Mouse (Mus musculus): ENCODE measurements around the gene Lmnb2.
A peak's percentile ranks its signal among the peaks of the same experiment; 100 is the strongest.

Lmnb2 gene

GRCm38 (mm10) chr10:80944231-80944630, 26.2 kb upstream of the Lmnb2 start:
- DNase-seq = no peak

GRCm38 (mm10) chr10:80943701-80944100, 25.7 kb upstream of the Lmnb2 start:
- peak in 1 of 2 experiments; percentile 38 for DNase-seq

GRCm38 (mm10) chr10:80942919-80943318, 24.9 kb upstream of the Lmnb2 start:
- peak in 1 of 2 experiments; percentile 51 for DNase-seq

- DNase-seq = no peak
Measured at GRCm38 (mm10) chr10:80940988-80941347, 22.9 kb upstream of the Lmnb2 start.

GRCm38 (mm10) chr10:80940320-80940987, 22.4 kb upstream of the Lmnb2 start:
- DNase-seq = peak; percentile 79 to 95

GRCm38 (mm10) chr10:80939671-80940070, 21.6 kb upstream of the Lmnb2 start:
- DNase-seq = peak; percentile 93

GRCm38 (mm10) chr10:80938831-80939550, 20.9 kb upstream of the Lmnb2 start:
- no peak for DNase-seq

GRCm38 (mm10) chr10:80937646-80938045, 19.6 kb upstream of the Lmnb2 start:
- peak; percentile 86 to 93 for DNase-seq

GRCm38 (mm10) chr10:80936810-80937164, 18.7 kb upstream of the Lmnb2 start:
- no peak for DNase-seq

GRCm38 (mm10) chr10:80936135-80936809, 18.2 kb upstream of the Lmnb2 start:
- DNase-seq = peak; percentile 83 to 87

GRCm38 (mm10) chr10:80935698-80936097, 17.7 kb upstream of the Lmnb2 start:
- no peak for DNase-seq

- DNase-seq = no peak
Measured at GRCm38 (mm10) chr10:80935241-80935640, 17.2 kb upstream of the Lmnb2 start.

GRCm38 (mm10) chr10:80934136-80934985, 16.3 kb upstream of the Lmnb2 start:
- DNase-seq = no peak

- DNase-seq = peak in 1 of 2 experiments; percentile 60
Measured at GRCm38 (mm10) chr10:80933421-80933979, 15.5 kb upstream of the Lmnb2 start.

- DNase-seq = no peak
Measured at GRCm38 (mm10) chr10:80932700-80933420, 14.8 kb upstream of the Lmnb2 start.

- no peak for DNase-seq
Measured at GRCm38 (mm10) chr10:80932206-80932605, 14.2 kb upstream of the Lmnb2 start.

- DNase-seq = no peak
Measured at GRCm38 (mm10) chr10:80931695-80932094, 13.7 kb upstream of the Lmnb2 start.

GRCm38 (mm10) chr10:80931153-80931671, 13.2 kb upstream of the Lmnb2 start:
- DNase-seq = peak; percentile 42 to 82

- peak in 1 of 2 experiments; percentile 26 for DNase-seq
Measured at GRCm38 (mm10) chr10:80930361-80931152, 12.5 kb upstream of the Lmnb2 start.

Data from kidney, postnatal 25 days (tissue).